Mouse (Mus musculus) cerebellum, adult 18-20 months (tissue): ENCODE data around the gene Sh3bp4.

Source experiments
- DNase-seq, 2 experiments: peaks; one replicate each; pipeline ENCODE4 v3.0.0; 2021

Gene Sh3bp4

DNA sequence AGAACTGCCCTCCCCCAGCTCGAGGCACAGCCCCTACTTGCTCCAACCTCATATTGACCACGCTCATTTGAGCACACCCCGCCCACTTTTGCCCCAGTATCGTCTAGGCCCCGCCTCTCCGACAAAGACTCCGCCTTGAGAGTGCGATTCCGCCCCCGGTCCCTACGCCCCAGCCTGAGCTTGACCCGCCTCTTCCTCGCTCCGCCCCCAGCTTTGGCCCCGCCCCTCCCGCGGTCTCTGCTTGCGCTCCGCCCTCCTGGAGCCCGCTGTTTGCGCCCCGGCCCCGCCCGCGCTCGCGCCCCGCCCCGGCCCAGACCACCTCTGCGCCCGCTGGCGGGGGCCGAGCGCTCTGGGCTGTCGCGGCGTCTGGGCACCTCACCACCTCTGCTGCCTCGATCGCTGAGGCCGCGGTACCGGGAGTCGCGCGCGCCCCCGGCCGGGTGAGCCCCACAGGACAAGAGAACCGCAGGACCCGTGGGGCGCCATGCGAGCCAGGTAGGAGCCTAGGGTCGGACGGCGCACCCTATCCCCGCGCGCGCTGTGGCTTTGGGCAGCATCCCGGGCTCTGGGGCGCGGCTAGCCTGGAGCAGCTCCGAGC is at the start of gene Sh3bp4:
TSS of gene Sh3bp4 (plus strand) at position 313 of the 598 bp plus-strand sequence.
- DNase-seq = peak; percentile 88 to 91

DNA sequence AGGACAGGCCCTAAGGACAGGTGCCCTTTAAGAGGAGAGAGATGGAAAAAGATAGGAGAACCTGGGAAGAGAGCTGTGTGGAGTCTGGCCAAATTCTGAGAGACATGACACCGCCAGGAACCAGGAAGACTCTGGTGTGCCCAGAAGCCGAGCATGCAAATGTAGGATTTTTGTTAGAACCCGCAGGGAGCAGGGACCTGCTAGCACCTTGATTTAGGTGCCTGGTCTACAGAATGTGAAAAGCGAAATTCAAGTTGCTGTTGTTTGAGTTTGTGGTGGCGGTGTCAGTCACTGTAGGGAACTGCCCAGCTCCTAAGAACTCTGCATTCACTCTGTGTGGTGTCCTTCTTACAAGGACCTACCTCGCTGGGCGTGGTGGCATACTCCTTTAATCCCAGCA is 47.2 kb upstream of the Sh3bp4 start:
- no peak for DNase-seq

GRCm38 (mm10) chr1:89024696-89025612 is 45.3 kb upstream of the Sh3bp4 start:
- DNase-seq = no peak

GRCm38 (mm10) chr1:89026040-89026439 is 44.2 kb upstream of the Sh3bp4 start:
- DNase-seq = no peak

- no peak for DNase-seq
These were observed 40.9 kb upstream of the Sh3bp4 start for GRCm38 (mm10) chr1:89029136-89029927.

DNA sequence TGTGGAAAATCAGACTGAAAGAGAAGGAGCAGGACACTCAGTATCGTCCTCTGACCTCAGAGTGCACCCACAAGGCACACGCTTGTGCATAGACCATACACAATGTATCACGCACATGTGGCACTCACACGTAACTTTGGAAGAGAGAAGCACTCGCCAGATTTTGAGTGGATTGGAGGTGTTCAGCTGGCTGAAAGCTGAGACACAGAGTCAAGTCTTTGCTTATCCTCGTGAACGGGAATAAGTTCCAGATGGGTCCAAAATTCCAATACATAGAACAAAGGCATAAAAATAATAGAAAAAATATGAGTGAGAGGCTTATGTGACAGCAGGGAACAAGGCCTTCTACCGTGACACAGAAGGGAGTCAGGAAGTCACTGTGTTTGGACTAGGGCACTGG is 36.6 kb upstream of the Sh3bp4 start:
- no peak for DNase-seq

DNA sequence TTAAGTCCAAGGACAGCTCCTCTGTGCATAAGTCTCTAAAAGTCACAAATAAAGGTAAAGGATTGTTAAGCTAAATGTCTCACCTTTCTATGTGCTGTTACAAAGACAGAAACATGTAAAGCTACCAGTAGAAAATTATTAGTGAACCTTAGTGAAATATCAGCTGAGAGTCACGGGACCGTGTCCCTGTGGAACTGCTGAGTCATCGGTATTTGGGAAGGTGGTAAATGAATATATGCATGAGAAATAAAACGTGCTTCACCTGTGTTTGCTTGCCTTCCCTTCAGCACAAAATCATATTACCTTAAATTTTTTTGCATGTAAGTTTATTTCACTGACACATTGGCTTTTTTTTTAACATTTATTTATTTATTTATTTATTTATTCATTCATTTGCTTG is 36.2 kb upstream of the Sh3bp4 start:
- no peak for DNase-seq

- no peak for DNase-seq
These were observed 35.1 kb upstream of the Sh3bp4 start for GRCm38 (mm10) chr1:89035115-89035514.

GRCm38 (mm10) chr1:89039836-89040235 is 30.4 kb upstream of the Sh3bp4 start:
- DNase-seq = no peak

DNA sequence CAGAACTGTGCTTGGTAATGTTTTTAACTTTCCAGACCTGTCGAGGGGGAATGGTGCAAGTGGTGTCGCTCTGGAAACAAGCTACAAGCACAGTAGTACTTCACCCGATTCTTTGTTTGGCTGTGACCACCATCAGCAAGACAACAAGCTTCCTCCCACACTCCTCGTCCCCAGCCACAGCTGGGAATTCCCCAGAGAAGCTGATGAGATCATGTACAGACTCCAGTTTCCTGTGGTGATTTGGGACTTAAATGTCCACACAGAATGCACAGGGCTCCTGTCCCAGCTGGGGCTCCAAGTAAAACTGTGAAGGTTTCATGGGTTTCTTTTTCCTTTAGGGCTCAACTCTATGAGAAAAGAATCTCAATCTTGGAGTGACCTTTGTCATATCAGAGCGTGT is 28.9 kb upstream of the Sh3bp4 start:
- DNase-seq = no peak

GRCm38 (mm10) chr1:89042081-89042480 is 28.1 kb upstream of the Sh3bp4 start:
- no peak for DNase-seq

- DNase-seq = no peak
These were observed 27.3 kb upstream of the Sh3bp4 start for GRCm38 (mm10) chr1:89042956-89043355.

- DNase-seq = no peak
These were observed 24.8 kb upstream of the Sh3bp4 start for GRCm38 (mm10) chr1:89045403-89045802.

- no peak for DNase-seq
These were observed 20.7 kb upstream of the Sh3bp4 start for GRCm38 (mm10) chr1:89049506-89049905.

GRCm38 (mm10) chr1:89056175-89056574 is 14.0 kb upstream of the Sh3bp4 start:
- no peak for DNase-seq

GRCm38 (mm10) chr1:89057430-89057829 is 12.8 kb upstream of the Sh3bp4 start:
- no peak for DNase-seq

DNA sequence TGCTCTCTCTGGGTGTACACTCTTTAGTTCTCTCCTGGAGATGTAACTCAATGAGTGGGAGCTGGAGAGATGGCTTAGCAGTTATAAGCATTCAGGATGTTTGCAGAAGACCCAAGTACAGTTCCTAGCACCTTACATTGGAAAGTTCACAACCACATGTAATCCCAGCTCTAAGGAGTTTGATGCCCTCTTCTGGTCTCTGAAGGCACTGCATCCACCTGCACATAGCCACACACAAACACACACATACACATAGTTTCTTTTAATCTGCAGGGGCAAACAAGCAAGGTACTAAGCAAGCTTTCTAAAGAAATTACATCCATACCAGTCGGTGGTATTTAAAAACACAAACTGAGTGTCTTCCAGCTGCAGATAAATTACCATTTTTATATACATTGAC is 12.2 kb upstream of the Sh3bp4 start:
- no peak for DNase-seq

DNA sequence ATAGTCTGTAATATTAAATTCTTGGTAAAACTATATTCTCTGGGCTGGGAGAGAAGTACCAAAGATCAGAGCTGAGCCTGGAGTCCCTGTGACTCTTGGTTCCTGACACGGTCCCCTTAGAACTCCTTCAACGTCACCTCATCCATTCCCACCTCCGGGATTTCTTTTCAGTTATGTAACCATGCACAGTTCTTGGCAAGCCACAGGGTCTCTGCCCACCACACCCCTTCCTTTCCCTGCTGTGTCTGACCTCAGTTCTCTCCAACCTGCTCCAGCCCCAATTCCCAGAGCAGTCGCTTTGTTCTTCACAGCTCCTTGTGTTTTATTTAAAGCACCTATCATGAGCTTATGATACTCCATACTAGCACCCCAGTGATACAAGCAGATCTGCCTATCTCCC is 7.2 kb upstream of the Sh3bp4 start:
- DNase-seq = no peak

GRCm38 (mm10) chr1:89063800-89064199 is 6.4 kb upstream of the Sh3bp4 start:
- DNase-seq = no peak

GRCm38 (mm10) chr1:89068812-89069211 is 1.4 kb upstream of the Sh3bp4 start:
- DNase-seq = no peak

DNA sequence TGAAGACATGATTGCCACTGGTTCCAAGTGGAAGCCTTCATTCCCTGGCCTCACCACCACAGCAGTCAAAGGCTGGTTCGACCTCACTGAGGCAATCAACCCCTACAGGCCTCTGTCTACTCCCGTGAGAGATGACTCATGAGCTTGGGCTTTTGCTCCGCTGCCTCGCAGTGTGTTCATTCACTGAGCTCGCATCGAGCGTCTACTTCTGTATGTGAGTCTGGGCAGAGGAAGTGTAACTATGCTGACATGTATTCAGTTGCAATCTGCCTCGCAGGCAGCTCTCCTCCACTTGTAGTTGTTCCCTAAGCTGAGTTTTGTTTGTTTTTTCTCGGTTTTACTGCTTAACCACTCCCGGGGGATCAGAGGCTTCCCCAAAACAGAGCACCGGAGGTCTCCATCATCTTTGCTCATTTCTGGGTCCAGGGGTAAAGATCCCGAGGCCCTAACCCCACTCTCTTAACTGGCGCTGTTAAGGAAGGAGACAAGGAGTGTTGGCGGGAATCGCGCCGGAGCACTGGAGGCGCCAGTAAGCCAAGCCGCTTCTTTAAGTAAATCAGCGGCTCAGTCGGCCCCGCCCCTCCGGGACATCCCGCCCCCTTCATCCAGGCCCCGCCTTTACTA is 624 bp upstream of the Sh3bp4 start:
- peak in 1 of 2 experiments; percentile 12 for DNase-seq

DNA sequence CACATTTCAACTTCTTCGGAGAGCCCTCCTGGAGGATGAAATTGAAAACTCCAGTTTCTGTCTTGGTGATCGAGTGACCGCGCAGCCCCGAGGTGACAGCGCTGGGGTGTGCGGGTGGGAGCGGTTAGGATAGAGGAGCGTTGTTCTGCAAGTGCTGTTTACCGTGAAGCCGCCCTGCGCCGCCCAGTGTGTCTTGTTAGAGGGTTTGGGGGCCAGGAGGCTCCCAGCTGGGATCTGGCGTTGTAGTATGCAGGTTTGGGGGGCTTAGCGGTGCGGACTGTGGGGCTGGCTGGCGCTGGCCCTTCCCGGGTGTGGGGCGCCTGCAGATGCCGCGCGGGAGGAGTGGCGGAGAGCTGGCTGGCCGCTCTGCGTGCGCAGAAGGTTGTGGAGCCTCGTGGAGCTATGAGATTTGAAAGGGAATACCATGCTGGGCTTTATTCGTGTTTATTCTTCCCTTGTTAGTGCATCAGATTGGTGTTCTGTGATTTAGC is 701 bp downstream of the Sh3bp4 start:
- peak in 1 of 2 experiments; percentile 20 for DNase-seq
